Mouse (Mus musculus) stomach, embryonic 16.5 days (tissue): ENCODE data around the gene Phyhipl. TPM values are rescaled to one million over a fixed set of nuclear protein-coding genes. Genes with fewer than 3 reads are reported as not detected.

Source experiments
- ATAC-seq: fragments of 200-750 bp; cut with Nextera tagmentation; 2 replicates; pipeline ENCODE4 v1.8.0; 2017; ENCODE audit warnings: moderate number of reproducible peaks, moderate TSS enrichment; ENCODE audit not compliant: insufficient read depth, low FRiP score
- H3K27ac ChIP-seq: fragments of 300-500 bp; sonication (generic); 2 replicates; pipeline ENCODE4 v1.5.1; 2014; ENCODE audit warnings: low read length
- H3K27me3 ChIP-seq: fragments of 300-500 bp; sonication (generic); 2 replicates; pipeline ENCODE4 v1.6.1; 2014; ENCODE audit warnings: low read length, control low read depth, mixed read lengths; ENCODE audit not compliant: control insufficient read depth, insufficient read depth
- H3K36me3 ChIP-seq: fragments of 300-500 bp; sonication (generic); 2 replicates; pipeline ENCODE4 v1.6.1; 2014; ENCODE audit warnings: low read length; ENCODE audit not compliant: control insufficient read depth, insufficient read depth
- H3K4me1 ChIP-seq: fragments of 300-500 bp; sonication (generic); 2 replicates; pipeline ENCODE4 v1.6.1; 2014; ENCODE audit warnings: low read length, control low read depth, mixed read lengths; ENCODE audit not compliant: control insufficient read depth, insufficient read depth
- H3K4me2 ChIP-seq: fragments of 300-500 bp; sonication (generic); 2 replicates; pipeline ENCODE4 v1.6.1; 2014; ENCODE audit warnings: low read depth, low read length, mixed read lengths
- H3K4me3 ChIP-seq: fragments of 300-500 bp; sonication (generic); replicated peaks from 2 replicates; pipeline ENCODE4 v1.5.1; 2014; ENCODE audit warnings: mild to moderate bottlenecking, low read length
- H3K9ac ChIP-seq: fragments of 300-500 bp; sonication (generic); 2 replicates; pipeline ENCODE4 v1.6.1; 2014; ENCODE audit warnings: low read length
- H3K9me3 ChIP-seq: fragments of 300-500 bp; sonication (generic); replicated peaks from 2 replicates; pipeline ENCODE4 v1.6.1; 2016; ENCODE audit warnings: low read length, control low read depth; ENCODE audit not compliant: control insufficient read depth
- WGBS: fragments of 180-500 bp; shearing (Covaris S2); extraction: QIAGEN DNeasy Blood & Tissue Kit; methylation state at CpG from one replicate; pipeline ENCODE4 v1.1.7; 2014; 5-methylcytosine and 5-hydroxymethylcytosine counted together
- polyA plus RNA-seq: library from polyadenylated mRNA; unstranded; fragments of >200 nt; fragmentation: Nextera tagmentation; extraction: Ambion mirVana; gene quantifications from 2 replicates; pipeline ENCODE4 v1.2.1, GENCODE M21; 2015

Gene Phyhipl
- polyA plus RNA-seq, 1 experiment from 2014 or later: 2.8 TPM

GRCm38 (mm10) chr10:70640075-70640737 is 15.6 kb downstream of the Phyhipl start:
- ATAC-seq: no peak
- H3K27ac ChIP-seq: no peak overlapping the region
- WGBS: 56% methylated on average over 17 of the region's 17 CpGs
- no peaks in the 10 kb centered on the region for H3K4me1 ChIP-seq
- no peak overlapping the region for H3K4me3 ChIP-seq
- H3K9ac ChIP-seq: no peak overlapping the region
- H3K27me3 ChIP-seq: no peaks in the 10 kb centered on the region
- H3K9me3 ChIP-seq: no peaks in the 10 kb centered on the region
- no peaks in the 10 kb centered on the region for H3K36me3 ChIP-seq
- no peak overlapping the region for H3K4me2 ChIP-seq

DNA sequence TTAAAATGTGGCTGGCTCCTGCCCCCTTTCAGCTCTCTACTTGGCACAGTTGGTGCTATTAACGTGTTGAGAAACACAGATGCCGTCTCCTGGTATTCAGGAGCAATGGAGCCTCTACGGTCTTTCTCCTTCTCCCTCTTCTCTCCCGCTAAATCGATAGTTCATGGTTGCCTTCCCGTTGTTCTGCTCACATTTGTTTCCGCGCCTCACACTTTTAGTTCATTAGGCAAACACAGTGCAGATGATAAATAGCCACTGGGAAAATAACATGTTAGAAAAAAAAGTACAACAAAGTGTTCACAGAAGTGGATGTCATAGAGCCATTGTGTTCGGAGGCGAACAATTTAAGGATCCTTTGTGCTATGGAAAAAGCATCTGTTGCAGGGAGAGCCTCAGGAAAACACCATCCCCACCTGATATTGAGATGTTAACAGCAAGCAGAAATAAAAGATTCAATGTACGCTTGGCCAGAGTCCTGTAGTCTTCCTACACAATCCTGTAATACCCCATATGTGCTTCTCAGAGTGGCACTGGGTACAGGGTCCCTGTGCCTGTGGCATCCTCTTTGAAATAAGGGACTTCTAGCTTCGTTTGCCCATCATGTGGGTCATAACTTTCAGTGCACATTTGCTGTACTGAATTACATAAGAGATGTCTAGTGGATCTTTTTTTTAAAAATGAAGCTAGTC is 18.0 kb downstream of the Phyhipl start:
- no peak overlapping the region for H3K27ac ChIP-seq
- no peak for ATAC-seq
- no peak overlapping the region for H3K9ac ChIP-seq
- no peak overlapping the region for H3K4me2 ChIP-seq
- H3K4me1 ChIP-seq: no peaks in the 10 kb centered on the region
- H3K36me3 ChIP-seq: no peaks in the 10 kb centered on the region
- no peaks in the 10 kb centered on the region for H3K9me3 ChIP-seq
- no peaks in the 10 kb centered on the region for H3K27me3 ChIP-seq
- H3K4me3 ChIP-seq: no peak overlapping the region
- WGBS: 85% methylated on average over 12 of the region's 12 CpGs

DNA sequence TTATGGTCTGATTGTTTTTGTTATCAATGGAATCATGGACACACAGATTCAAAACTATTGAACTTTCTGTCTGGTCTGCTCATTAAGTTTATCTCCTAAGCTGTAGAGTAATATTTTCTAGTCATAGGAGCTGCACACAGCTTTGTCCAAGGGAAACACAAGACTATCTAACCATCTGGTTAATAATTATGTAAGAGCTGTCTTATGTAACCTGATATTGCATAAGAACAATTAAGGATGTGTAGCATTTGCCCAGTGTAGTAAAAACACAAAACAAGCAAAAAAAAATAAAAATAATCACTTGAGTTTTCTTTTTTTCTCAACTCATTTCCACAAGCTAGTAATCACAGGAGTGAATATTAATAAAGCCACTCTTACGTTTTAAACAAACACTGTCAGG is 20.5 kb downstream of the Phyhipl start:
- WGBS: 54% methylated on average over 1 of the region's 1 CpGs
- Histone ChIP-seq H3K4me3 (no peak overlapping the region), H3K9me3 (no peaks in the 10 kb centered on the region), H3K36me3 (no peaks in the 10 kb centered on the region), H3K4me1 (no peaks in the 10 kb centered on the region), H3K9ac (no peak overlapping the region), H3K27me3 (no peaks in the 10 kb centered on the region), H3K4me2 (no peak overlapping the region), H3K27ac (no peak overlapping the region)
- no peak for ATAC-seq

GRCm38 (mm10) chr10:70631142-70631541 is 24.6 kb downstream of the Phyhipl start:
- ATAC-seq: no peak
- WGBS: 81% methylated on average over 1 of the region's 1 CpGs

DNA sequence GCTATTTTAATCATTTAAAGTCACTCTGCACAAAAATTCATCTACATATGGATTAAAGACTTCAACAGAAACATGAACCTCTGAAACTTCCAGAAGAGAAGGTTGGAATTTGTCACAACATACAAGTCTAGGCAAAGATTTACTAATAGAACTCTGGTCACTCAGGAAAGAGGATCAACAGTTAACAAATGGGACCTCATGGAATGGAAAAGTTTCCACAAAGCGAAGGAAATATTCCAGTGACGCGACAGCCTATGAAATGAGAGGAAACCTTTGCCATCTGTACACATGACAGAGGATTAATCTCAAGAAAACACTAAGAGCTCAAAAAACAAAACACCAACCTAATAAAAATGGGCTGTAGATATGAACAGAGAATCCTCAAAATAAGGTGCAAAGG is 32.3 kb downstream of the Phyhipl start:
- WGBS: 96% methylated on average over 3 of the region's 3 CpGs
- Histone ChIP-seq H3K4me2 (no peak overlapping the region), H3K27me3 (no peaks in the 10 kb centered on the region), H3K9me3 (no peaks in the 10 kb centered on the region), H3K36me3 (no peaks in the 10 kb centered on the region), H3K4me3 (no peak overlapping the region), H3K27ac (no peak overlapping the region), H3K4me1 (no peaks in the 10 kb centered on the region), H3K9ac (no peak overlapping the region)
- no peak for ATAC-seq

More at GRCm38 (mm10) chr10:70631142-70631541, 24.6 kb downstream of the Phyhipl start:
- Histone ChIP-seq H3K27me3 (no peaks in the 10 kb centered on the region), H3K9me3 (no peaks in the 10 kb centered on the region), H3K36me3 (no peaks in the 10 kb centered on the region), H3K27ac (no peak overlapping the region), H3K4me2 (no peak overlapping the region), H3K4me3 (no peak overlapping the region), H3K4me1 (no peaks in the 10 kb centered on the region), H3K9ac (no peak overlapping the region)

GRCm38 (mm10) chr10:70616377-70616776 is 39.4 kb downstream of the Phyhipl start:
- H3K4me3 ChIP-seq: no peak overlapping the region
- no peaks in the 10 kb centered on the region for H3K9me3 ChIP-seq
- whole genome bisulfite sequencing: 74% methylated on average over 6 of the region's 6 CpGs
- no peaks in the 10 kb centered on the region for H3K36me3 ChIP-seq
- H3K4me1 ChIP-seq: no peaks in the 10 kb centered on the region
- H3K9ac ChIP-seq: no peak overlapping the region
- no peaks in the 10 kb centered on the region for H3K27me3 ChIP-seq
- ATAC-seq: no peak
- no peak overlapping the region for H3K27ac ChIP-seq
- H3K4me2 ChIP-seq: no peak overlapping the region

DNA sequence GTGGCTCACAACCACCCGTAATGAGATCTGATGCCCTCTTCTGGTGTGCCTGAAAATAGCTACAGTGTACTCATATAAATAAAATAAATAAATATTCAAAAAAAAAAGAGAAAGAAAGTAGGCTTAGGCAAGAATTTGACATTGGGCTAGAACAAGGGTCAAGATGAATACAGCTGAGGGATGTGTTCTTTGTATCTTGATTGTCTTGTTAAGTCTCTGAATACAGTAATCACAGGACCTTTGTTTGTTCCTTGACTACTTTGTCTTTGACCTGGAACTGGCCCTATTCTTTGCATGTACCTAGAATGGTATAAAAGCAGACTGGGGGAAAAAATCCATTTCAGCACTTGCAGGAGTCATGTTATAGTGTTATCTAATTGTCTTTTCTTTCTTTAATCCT is 44.1 kb downstream of the Phyhipl start:
- no peak overlapping the region for H3K9ac ChIP-seq
- H3K27ac ChIP-seq: no peak overlapping the region
- 73% methylated on average over 1 of the region's 1 CpGs for WGBS
- no peaks in the 10 kb centered on the region for H3K36me3 ChIP-seq
- no peak overlapping the region for H3K4me3 ChIP-seq
- H3K4me1 ChIP-seq: no peaks in the 10 kb centered on the region
- no peak for ATAC-seq
- no peaks in the 10 kb centered on the region for H3K27me3 ChIP-seq
- no peak overlapping the region for H3K4me2 ChIP-seq
- no peaks in the 10 kb centered on the region for H3K9me3 ChIP-seq

- peaks cover 22% of the 10 kb centered on the region for H3K27me3 ChIP-seq
- no peaks in the 10 kb centered on the region for H3K36me3 ChIP-seq
- peak overlapping the region; percentile 99 for H3K4me2 ChIP-seq
- H3K9me3 ChIP-seq: no peaks in the 10 kb centered on the region
- 0 out of 2 replicates have a peak, but pooled peaks have one; percentile 9 for ATAC-seq
- H3K4me1 ChIP-seq: peaks cover 9% of the 10 kb centered on the region; the same call in 1 of the 2 replicates
- peak overlapping the region; percentile 64 for H3K4me3 ChIP-seq
- WGBS: under 1% methylated on average over 28 of the region's 28 CpGs
- H3K9ac ChIP-seq: no peak overlapping the region; the same call in 1 of the 2 replicates
- no peak overlapping the region for H3K27ac ChIP-seq
These were observed 55.9 kb downstream of the Phyhipl start for GRCm38 (mm10) chr10:70599925-70600305.

- under 1% methylated on average over 117 of the region's 124 CpGs for WGBS
- Histone ChIP-seq H3K9ac (peak overlapping the region; percentile 39), H3K27ac (no peak overlapping the region)
These were observed 56.4 kb downstream of the Phyhipl start for GRCm38 (mm10) chr10:70599126-70599924.

More at GRCm38 (mm10) chr10:70599126-70599924, 56.4 kb downstream of the Phyhipl start:
- peak; percentile 94 for ATAC-seq
- peak overlapping the region; percentile 64 for H3K4me3 ChIP-seq
- peak overlapping the region; percentile 99 for H3K4me2 ChIP-seq
- H3K9me3 ChIP-seq: no peaks in the 10 kb centered on the region
- H3K36me3 ChIP-seq: no peaks in the 10 kb centered on the region
- H3K27me3 ChIP-seq: peaks cover 22% of the 10 kb centered on the region
- peaks cover 9% of the 10 kb centered on the region; the same call in 1 of the 2 replicates for H3K4me1 ChIP-seq
